Mouse (Mus musculus): ENCODE results near the gene Gstt1.

GRCm38 (mm10) chr10:75789841-75790240, 8.5 kb downstream of the Gstt1 start:
- no peak for TF ChIP-seq CTCF (IDR thresholded peaks at IDR 0.05; ENCODE audit: control insufficient read depth, insufficient read depth, insufficient read length)
- TF ChIP-seq MYOD1 (IDR thresholded peaks at IDR 0.05; ENCODE audit: control insufficient read depth, insufficient read length, low read depth): no peak
- TF ChIP-seq CEBPB (IDR thresholded peaks at IDR 0.05; ENCODE audit: low read depth): no peak
- no peak for TF ChIP-seq MYOG (IDR thresholded peaks at IDR 0.05; ENCODE audit: control insufficient read depth, extremely low read depth, insufficient read length)
- no peak for TF ChIP-seq USF1 (IDR thresholded peaks at IDR 0.05; ENCODE audit: low read depth)
- TF ChIP-seq MAX (IDR thresholded peaks at IDR 0.05): no peak
